Mouse (Mus musculus): ENCODE data around the gene Ccdc65.

The Ccdc65 gene

DNA sequence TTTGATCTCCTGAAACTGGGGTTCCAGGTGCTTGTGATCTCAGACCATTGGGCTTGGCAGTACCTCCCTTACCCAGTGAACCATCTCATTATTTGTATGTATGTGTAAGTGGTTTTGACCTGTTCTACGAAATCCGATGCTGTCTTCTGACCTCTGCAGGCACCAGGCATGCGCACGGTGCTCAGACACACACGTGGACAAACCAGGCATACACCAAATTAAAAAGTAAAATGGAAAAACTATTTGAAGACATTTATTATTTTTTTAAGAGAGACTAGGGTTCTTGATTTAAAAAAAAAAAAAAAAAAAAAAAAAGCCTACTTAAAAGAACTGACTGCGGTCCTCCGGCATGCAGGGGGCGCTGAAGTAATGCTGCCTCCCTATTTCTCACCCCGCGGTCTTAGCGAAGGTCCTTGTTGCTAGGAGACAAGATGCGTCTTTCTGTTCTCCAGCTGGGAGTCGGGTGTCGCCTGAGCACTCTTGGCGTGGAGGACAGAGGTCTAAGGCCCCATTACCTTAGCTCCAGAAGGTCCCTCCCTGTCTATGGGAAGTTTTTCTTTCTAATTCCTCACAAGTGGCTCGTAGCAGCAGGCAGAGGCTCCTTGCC, at the start of gene Ccdc65:
Gene Ccdc65, plus strand, starts transcription at position 442 of the 607 bp plus-strand sequence.
- peak; percentile 92 for DNase-seq (ENCODE audit: low read depth)

DNA sequence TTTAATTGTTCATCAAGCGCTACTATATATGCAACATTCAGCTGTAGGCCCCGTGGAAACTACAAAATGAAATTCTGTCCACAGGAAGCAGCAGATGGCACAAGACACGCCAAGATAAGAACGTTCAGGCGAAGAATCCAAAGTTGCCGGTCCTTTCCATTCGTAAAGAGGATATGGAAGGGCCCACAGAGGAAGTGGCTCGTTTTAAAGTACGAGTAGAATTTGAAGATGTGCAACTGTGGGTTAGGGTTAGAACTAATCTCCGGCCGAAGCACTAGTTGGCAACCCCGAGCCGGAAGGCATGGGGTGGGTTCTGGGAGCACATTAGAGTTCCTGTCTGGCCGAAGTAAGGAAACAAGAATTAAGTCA, 45.8 kb upstream of the Ccdc65 start:
- DNase-seq (ENCODE audit: low read depth) = peak; percentile 85

DNA sequence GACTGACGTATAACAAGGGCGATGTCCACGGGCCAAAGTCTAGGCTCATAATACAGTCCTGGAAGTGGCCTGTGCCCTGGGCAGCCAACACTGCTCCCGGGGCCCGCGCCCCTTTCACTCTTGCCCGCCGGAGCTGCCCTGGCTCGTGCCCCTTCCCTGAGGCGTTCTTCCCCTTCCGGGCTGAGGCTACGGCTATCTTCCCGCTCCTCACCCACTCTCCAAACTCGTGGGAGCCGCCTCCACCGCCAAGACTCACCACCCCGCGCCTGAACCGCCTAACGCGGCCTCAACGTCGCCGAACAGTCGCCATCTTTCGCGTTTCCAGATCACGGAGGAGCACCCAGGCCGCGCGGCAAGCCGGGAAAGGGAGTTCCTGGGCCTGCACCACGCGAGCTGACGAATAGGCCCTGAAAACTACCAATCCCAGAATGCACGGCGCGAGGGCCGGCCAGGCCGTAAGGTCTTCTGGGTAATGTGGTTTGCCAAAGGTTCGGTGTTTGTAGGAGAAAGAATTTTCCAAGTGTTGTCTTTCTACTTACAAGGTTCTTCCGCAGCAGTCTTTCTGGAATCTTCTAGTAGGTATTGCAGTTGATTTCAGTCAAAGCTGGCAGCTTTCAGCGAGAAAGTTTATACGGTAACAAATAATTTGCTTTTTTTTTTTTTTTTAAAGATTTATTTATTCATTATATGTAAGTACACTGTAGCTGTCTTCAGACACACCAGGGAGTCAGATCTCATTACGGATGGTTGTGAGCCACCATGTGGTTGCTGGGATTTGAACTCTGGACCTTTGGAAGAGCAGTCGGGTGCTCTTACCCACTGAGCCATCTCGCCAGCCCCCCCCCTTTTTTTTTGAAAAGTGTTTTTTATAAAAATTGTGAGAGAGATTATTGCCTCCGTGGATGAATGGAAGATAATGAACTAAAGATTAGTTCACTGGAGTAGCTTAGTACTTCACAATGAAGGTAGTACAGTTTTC, 45.2 kb upstream of the Ccdc65 start, which contains the start of gene Ddx23:
Gene Ddx23, minus strand, starts transcription at position 328 of the 979 bp plus-strand sequence.
- peak; percentile 97 for DNase-seq (ENCODE audit: low read depth)

DNA sequence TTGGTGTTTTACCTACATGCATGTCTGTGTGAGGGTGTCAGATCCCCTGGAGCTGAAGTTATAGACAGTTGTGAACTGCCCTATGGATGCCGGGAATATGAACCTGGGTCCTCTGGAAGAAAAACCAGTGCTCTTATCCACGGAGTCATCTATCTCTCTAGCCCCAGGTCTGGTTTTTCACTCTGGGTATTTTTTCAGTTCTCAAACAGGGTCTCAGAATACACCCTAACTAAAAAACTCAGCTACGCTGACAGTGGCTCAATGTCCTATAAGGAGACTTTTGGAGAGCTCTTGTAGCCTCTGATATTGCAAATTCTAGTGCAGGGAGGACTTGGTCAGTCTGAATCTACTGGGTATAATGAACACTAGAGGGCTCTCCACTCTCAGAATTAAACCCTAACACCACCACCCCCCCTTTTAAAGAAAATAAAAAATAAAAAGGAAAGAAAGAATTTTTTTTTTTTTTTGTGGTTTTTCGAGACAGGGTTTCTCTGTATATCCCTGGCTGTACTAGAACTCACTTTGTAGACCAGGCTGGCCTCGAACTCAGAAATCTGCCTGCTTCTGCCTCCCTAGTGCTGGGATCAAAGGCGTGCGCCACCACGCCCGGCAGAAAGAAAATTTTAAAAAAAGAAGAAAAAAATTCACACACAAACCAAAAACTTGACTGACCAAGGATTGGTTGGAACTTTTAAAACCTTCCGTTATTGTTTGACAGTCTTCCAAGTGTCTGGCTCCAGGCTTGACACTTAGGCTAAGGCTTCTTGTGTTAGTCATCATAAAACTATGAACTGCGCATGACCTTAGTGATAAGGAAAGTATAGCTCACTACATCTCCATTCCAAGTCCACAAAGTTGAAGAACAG, 43.7 kb upstream of the Ccdc65 start:
- DNase-seq (ENCODE audit: low read depth) = peak; percentile 86

DNA sequence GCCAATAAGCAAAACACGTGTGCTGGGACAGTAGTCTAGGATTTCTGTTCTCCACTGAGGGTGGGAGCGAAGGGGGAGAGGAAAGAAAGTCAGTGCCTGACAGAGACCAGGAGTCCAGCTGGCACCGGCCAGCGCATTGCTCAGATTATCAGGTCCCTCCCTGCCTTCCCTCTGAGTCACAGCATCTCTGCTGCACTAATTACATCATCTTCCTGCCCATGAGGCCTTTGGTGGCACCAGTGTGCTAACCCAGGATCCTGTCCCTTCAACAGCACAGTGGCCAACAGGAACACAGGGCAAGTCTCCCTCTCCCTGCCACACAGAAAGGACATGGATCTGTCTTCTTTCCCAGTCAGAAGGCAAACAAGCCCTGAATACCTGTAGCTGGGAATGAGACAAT, 35.4 kb upstream of the Ccdc65 start:
- peak; percentile 90 for DNase-seq (ENCODE audit: low read depth)

DNA sequence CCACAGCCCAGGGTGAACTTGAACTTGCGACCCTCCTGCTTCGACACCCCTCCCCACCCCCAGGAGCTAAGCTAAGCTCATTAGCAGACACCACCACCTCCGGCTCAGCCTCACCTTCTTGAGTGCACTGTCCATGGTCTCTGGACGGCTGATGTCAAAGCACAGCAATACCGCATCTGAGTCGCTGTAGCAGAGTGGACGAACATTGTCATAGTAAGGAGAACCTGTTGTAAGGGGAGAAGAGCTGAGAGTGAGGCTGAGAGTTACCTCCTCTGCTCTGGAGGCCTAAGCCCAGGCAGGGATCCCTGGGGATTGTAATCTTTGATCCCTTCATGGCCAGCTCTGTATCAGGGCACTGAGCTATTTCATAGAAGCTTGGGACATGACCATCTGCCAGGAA, 34.3 kb upstream of the Ccdc65 start:
- DNase-seq (ENCODE audit: low read depth) = no peak

DNA sequence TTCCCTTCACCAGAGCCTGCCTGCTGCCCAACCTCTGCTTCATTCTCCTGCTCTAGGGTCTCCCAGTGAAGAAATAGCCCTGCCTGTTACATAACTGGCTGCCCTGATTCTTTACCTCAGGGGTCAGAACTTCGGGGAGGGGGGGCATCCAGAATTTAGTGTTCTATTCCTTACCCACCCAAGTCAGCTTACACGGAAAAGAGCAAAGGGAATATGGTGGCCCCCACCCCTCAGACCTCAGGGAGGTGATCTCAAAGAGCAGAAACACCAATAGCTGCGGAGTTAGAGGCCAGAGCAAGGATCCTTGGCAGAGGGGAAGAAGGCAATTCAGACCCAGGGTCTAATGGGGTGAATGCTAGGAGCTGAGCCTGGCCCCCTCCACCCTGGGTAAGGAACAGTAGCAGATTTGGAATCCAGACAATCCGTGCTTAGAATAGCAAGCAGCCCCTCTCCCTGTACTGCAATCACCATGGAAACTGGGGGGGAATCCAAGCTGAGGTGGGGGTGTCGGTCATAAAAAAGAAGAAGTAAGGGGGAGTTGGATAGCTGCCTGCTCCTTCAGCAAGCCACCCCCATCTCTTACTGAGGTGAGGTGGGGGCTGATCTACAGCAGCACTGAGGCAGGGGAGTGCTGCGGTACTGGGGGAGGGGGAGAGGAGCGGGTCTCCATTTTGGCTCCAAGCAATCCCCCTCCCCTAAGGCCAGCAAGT, 33.6 kb upstream of the Ccdc65 start:
- DNase-seq (ENCODE audit: low read depth) = no peak

DNA sequence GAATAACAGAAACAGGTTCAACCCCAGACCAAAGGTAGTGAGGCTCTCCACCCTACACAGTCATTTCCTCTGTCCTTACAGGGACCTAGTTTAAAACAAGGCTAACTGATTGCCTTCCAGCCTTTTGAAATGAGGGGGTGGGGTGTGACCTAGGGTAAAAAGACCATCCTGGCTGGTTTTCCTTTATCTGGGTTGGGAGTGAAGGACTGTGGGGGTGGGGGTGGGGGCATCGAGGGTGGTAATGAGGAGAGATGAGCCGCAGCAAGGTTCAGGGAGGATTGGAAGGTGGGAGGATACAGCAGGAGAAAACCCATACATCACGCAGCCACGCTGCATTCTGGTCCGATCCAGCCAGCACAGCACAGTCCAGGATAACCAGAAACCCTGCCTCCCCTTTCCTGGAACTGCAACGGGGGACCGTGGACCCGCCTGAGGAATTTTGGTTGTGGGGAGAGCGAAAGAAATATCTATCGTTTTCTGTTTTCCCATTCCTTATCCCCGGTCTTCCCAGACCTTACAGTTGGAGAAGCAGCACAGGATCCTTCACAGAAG, 32.9 kb upstream of the Ccdc65 start:
- no peak for DNase-seq (ENCODE audit: low read depth)

DNA sequence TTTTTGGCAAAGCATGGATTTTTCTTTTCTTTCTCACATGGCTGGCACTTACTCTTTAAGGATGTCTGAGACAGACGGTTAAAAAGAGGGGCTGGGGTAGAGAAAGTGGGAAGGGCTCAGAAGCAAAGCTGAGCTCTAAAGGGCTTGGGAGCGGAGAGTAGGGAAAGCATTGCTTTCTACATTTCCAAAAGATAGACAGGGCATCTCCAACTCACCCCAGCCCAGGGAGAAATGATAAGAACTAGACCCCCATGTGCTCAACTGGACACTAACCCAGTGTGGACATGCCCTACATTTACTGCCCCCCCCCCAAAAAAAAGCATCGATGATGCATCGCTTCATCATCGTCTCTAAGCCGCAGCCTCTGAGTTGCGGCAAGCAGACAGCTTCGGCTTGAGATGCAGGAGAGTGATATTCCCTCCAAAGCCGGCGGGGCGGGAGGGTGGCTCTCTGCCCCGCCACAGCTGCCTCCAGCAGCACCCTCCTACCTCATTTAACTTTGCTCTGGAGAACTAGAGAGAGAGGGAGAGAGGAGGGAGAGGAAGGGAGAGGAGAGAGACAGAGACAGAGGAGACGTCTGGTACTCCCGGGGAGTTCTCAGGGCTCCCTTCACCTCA, 32.3 kb upstream of the Ccdc65 start:
- DNase-seq (ENCODE audit: low read depth) = no peak

DNA sequence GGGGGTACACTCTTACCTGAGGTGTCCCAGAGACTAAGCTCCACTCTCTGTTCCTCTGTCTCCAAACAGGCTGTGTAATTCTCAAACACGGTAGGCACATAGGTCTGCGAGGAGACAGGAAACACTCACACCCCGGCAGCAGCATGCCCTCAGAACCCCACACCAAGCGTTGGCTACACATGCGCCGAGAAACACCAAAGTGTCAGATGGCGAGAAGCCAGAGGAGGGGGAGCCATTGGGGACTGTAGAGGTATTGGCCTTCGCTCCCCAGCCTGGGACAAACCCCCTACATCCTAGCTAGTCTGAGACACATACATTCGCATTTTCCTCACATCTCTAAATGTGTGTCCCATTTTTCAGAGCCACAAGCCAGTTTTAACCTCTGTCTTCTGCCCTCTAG, 31.5 kb upstream of the Ccdc65 start:
- DNase-seq (ENCODE audit: low read depth) = no peak

DNA sequence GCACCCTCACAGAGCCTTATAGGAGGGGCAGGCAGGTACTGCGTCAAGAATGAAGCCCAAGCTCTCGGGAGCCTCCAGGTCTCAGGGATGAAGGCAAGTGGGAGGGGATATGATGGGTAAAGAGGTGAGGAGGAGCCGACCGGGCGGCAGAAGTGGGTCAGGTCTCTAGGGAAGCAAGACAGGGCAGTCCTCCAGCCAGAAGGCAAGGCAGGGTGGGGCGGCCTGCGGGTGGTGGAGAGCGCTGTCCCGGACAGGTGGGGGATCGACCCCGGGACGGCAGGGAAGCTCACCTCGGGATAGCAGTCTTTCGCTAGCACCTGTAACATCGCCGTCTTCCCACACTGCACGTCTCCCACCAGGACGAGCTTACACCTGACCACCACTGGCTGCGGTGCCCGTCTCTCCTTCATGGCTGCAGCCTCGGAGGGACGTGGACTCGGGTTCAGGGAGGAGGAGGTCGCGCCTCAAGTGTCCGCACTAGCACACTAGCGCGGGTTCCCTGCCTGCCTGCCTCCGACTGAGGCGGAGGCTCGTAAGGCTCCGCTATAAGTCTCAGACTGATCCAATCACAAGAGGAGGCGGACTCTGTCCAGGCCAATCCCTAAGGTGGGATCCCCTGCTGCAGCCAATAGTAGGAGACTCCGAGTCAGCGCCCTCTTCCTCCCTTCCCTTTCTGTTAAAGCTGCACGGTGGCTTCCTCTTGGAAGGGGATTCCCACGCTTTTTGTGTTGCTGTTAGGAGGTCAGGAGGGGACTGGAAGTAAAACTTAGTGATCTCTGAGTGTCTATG, 30.9 kb upstream of the Ccdc65 start, which contains the start of gene Rnd1:
Gene Rnd1, minus strand, starts transcription at position 522 of the 789 bp plus-strand sequence.
- no peak for DNase-seq (ENCODE audit: low read depth)

DNA sequence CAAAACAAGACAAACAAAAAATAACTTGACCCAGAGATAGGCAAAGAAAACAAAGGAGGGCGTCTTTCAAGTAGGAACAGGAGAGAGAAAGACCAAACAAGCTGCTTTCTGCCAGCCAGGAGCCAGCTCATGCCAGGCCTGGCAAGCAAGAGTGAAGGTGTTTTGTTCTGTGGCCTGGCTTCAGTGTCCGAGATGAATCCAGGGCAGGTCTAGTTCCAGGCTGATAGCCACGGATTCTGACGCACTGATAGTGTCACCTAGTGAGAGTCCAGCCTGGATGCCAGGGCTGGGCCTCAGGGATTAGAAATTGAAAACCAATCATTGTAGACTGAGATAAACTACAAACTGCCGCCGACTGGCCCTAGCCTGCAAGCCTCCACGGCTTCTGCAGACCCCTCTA, 30.0 kb upstream of the Ccdc65 start:
- DNase-seq (ENCODE audit: low read depth) = no peak

DNA sequence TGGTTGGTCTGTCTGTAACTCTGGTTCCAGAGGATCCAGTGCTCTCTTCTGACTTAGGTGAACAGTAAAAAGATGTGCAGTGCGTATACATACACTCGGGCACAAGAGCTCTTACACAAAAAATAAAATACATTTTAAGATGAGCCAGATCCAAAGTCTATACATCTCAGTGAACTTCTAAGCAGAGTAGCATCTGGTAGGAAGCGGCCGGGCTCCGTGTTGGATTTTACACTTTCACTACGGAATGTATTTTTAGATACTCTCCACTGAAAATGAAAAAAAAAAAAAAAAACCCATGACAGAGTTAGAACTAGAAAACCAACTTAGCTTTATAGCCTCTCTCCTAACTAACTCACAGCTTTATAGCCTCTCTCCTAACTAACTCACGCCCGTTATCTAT, 27.3 kb upstream of the Ccdc65 start:
- DNase-seq (ENCODE audit: low read depth) = no peak

DNA sequence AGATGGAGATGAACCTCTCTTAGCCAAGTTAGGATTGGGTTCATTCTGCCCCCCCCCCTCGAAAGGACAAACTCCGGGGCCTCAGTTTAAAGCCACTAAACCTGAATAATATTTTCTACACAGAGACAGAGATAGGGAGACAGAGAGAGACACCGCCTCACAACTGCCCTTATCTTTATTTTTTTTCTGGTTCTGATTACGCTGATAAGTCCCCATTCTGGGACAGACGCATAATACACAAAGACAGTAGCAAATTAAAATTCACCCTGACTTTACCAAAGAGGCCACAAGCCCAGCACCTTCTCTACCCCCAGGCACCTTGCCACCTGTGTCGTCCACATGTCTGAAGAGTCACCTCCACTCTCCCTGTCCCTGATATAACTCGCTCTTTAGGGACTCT, 26.4 kb upstream of the Ccdc65 start:
- no peak for DNase-seq (ENCODE audit: low read depth)

DNA sequence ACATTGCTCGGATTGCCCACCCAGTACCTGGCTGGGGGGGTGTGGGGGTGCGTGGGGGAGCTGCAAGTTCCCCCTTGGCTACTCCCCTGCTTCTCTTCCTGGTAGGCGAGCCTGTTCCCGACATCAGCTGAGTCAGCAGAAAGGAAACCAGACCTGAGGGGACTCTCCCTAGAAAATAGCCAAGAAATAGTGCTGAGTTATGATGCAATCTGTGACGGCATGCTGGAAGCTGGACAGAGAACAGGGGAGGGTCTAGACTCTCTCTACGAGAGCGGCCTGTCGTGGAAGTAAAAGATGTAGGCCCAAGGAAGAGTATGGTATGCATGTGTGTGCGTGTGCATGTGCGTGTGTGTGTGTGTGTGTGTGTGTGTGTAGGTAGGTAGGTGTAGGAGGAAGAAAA, 24.8 kb upstream of the Ccdc65 start:
- peak; percentile 60 for DNase-seq (ENCODE audit: low read depth)

DNA sequence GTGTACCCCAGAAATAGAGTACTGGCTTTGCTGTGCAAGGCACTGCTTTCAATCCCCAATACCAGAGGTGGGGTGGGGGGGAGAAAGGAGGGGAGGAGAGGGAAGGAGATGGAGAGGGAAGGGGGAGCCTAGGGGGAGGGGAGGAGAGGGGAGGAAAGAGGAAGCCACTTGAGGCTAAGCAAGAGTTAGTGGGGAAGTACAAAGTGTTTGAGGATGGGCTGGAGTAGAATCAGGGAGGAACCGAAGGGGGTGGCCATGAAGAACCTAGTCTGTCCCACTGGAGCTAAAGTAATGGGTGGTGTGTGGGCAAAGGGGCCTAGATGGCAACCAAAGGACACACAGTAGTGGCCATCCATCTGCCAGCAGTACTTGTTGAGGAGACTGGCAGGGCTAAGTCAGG, 24.3 kb upstream of the Ccdc65 start:
- peak; percentile 31 for DNase-seq (ENCODE audit: low read depth)

DNA sequence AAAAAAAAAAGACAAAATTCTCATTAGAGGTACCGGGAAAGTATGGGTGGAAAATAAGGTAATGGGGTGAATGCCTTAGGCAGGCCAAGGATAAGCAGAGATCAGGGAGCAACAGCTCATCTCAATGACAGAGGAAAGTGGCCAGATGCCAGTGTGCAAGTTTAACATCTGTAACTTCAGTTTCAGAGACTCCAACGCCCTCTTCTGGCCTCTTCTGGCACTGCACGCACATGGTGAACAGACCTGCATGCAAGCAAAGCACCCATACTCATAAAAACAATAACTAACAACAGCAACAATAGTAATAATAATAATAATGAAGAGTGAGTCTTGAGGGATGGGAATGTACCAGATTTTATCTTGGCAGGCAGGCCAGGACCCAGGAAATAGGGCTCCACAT, 22.1 kb upstream of the Ccdc65 start:
- DNase-seq (ENCODE audit: low read depth) = peak; percentile 41

DNA sequence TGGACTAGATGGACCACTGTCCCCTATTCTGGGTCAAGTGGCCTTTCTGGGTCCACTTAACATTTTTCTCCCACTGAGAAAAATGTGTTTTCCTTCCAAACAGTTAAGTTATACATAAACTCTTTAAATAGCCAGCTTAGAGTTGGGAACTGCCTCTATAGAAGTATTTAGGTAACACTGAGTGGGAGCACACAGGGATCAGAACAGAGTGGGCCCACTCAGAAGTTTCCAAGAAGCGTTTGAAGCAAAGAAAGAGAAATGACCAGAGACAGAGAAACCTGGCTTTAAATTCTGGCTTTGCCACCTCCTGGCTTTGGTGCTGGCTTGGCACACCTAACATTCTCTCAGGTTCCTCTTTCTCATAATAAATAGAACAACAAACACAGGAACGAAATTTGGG, 18.3 kb upstream of the Ccdc65 start:
- no peak for DNase-seq (ENCODE audit: low read depth)

DNA sequence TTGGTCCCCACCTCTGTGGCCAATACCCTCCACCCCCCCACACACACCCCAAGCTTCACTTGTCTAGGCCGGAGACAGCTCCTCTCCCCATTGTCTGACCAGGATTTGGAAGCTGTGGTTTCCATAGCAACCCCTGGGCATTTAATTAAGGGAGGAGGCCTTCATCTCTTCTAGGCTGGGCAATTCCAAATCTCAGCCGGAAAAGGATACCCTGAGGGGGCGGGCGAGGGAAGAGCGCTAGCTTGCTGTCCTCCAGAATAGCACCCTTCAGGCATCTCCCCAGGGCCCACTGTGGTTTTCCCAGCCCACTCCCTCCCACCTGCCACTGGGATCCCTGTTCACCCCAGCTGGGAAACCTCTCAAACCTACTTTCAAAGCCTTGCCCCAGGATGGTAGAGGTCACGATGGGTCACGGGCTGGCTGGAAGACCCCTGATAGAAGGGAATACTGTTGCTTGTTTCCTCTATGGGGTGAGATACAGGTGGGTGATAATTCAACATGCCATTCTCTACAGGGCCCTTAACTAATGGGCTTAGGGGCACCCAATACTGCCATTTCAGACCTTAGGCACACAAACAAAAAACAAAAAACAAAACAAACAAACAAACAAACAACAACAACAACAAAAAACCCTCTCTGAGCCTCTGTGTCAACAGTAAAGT, 16.4 kb upstream of the Ccdc65 start:
- DNase-seq (ENCODE audit: low read depth) = no peak

Data from 416B (cell line).